Mouse (Mus musculus): Measurements from ENCODE around the gene Gpr119. TPM values are rescaled to one million over a fixed set of nuclear protein-coding genes. Genes with fewer than 3 reads are reported as not detected.
A peak's percentile ranks its signal among the peaks of the same experiment; 100 is the strongest.

Gpr119 gene
- polyA plus RNA-seq (2015; fragmentation: Nextera tagmentation; extraction: Ambion mirVana): not detected in 2 replicates

GRCm38 (mm10) chrX:48674171-48674570, at the start of gene Gpr119:
Gene Gpr119, minus strand, starts transcription at chrX:48674478.
- H3K9ac ChIP-seq: no peak within 1 kb of the TSS
- H3K9me3 ChIP-seq: no peaks in the 10 kb centered on the region
- H3K4me3 ChIP-seq: no peak within 1 kb of the TSS
- H3K4me2 ChIP-seq: no peak within 1 kb of the TSS
- 44% methylated on average over 4 of the region's 4 CpGs for WGBS
- H3K27me3 ChIP-seq: no peaks in the 10 kb centered on the region
- no peaks in the 10 kb centered on the region for H3K36me3 ChIP-seq
- no peaks in the 10 kb centered on the region for H3K4me1 ChIP-seq
- no peak within 1 kb of the TSS for H3K27ac ChIP-seq
- ATAC-seq (ENCODE audit: borderline replicate concordance, extremely low read depth, low FRiP score, low TSS enrichment): no peak

DNA sequence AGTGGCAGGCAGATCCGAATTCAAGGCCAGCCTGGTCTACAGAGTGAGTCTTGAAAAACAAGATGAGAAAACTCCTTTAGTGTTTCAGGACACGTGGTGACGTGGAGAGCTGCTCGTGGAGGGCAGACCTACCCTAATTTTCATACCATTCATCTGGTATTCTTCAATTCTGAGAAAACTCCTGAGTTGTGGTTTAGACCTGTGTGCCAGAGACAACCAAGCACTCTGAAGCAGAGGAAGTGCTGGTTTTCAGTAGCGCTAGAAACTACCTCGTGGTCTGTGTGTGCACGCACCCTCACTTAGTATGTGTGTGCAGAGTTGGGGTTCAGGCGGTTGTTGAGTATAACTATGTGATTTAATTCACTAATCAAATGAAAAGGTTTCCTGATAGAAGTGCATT, 38.6 kb upstream of the Gpr119 start:
- Histone ChIP-seq H3K4me2 (no peak overlapping the region), H3K4me3 (no peak overlapping the region), H3K9me3 (no peaks in the 10 kb centered on the region), H3K27me3 (no peaks in the 10 kb centered on the region), H3K36me3 (no peaks in the 10 kb centered on the region), H3K27ac (no peak overlapping the region), H3K9ac (no peak overlapping the region), H3K4me1 (no peaks in the 10 kb centered on the region)
- no peak for ATAC-seq (ENCODE audit: borderline replicate concordance, extremely low read depth, low FRiP score, low TSS enrichment)
- 90% methylated on average over 8 of the region's 8 CpGs for WGBS

DNA sequence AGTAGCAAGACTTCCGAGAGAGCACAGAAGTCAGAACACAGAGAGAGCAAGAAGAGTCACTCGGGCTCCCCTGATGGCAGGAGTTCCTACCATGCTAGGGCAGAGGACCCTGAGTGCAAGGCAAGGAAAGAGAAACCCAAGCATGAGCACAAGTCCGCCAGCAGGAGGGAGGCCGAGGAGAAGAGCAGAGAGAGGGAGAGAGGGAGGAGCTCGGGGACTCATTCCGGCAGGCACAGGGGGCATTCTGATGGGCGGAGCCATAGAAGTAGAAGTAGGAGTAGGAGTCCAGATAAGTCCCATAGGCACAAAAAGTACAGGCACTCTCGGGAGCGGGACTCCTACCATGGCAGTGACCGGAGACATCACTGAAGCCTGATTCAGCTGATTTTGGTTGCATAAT, 35.4 kb upstream of the Gpr119 start:
- Histone ChIP-seq H3K4me2 (no peak overlapping the region), H3K27me3 (no peaks in the 10 kb centered on the region), H3K4me3 (no peak overlapping the region), H3K9me3 (no peaks in the 10 kb centered on the region), H3K36me3 (no peaks in the 10 kb centered on the region), H3K27ac (no peak overlapping the region), H3K9ac (no peak overlapping the region), H3K4me1 (no peaks in the 10 kb centered on the region)
- 89% methylated on average over 10 of the region's 10 CpGs for WGBS
- no peak for ATAC-seq (ENCODE audit: borderline replicate concordance, extremely low read depth, low FRiP score, low TSS enrichment)

DNA sequence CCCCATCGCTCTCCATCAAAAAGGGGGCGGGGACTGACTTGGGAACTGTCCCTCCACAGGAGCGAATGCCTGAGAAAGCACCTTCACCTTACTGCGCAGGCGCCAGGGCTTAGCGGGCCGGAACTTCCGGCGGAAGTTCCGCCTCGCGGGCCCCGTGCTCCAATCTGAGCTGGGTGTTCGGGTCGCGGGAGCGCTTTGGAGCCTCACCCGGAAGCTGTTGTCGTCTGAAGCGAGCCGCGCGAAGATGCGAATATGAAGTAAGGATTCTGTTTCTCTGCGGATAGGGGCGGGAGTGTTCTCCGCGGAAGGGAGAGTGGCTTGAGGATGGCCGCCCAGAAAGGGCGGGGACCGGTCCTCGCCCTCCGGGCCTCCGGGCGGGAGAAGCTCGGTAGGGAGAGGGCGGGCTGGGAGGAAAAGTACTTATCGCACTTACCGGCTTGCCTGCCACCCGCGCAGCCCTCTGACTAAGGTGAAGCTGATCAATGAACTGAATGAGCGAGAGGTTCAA, 20.6 kb upstream of the Gpr119 start, which contains the start of gene Rbmx2:
Gene Rbmx2 (plus strand): TSS at position 141 of the 508 bp plus-strand sequence.
- H3K9me3 ChIP-seq: no peaks in the 10 kb centered on the region
- no peaks in the 10 kb centered on the region for H3K36me3 ChIP-seq
- peak within 1 kb of the TSS; percentile 53 for H3K9ac ChIP-seq
- peak within 1 kb of the TSS; percentile 56 for H3K4me2 ChIP-seq
- H3K4me1 ChIP-seq: no peaks in the 10 kb centered on the region
- peak; percentile 96 for ATAC-seq (ENCODE audit: borderline replicate concordance, extremely low read depth, low FRiP score, low TSS enrichment)
- H3K27ac ChIP-seq: no peak within 1 kb of the TSS
- WGBS: 10% methylated on average over 41 of the region's 42 CpGs
- no peaks in the 10 kb centered on the region for H3K27me3 ChIP-seq
- peak within 1 kb of the TSS; percentile 61 for H3K4me3 ChIP-seq

DNA sequence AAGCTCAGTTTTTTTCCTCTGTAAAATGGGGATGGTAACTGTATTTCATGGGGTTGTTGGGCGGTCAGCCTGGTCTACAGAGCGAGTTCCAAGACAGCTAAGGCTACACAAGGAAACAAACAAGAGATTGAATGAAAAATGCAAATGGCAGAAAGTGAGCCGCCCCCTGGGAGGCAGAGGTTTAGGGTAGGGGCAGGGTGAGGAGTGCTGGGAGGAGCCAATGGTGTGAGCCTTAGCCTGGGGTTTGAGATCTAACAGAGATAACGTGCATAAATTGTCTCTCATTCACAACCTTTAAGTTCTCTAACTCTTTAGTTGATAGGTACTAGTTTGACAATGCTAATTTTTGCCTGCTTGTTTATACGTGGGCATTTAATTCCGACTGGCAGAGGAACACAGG, 20.2 kb upstream of the Gpr119 start:
- Histone ChIP-seq H3K36me3 (no peaks in the 10 kb centered on the region), H3K9ac (no peak overlapping the region), H3K27ac (no peak overlapping the region), H3K4me3 (peak overlapping the region; percentile 61), H3K4me1 (no peaks in the 10 kb centered on the region), H3K4me2 (peak overlapping the region; percentile 56), H3K9me3 (no peaks in the 10 kb centered on the region), H3K27me3 (no peaks in the 10 kb centered on the region)
- WGBS: 19% methylated on average over 6 of the region's 6 CpGs
- ATAC-seq (ENCODE audit: borderline replicate concordance, extremely low read depth, low FRiP score, low TSS enrichment): peak; percentile 68; the same call in 1 of the 2 replicates

DNA sequence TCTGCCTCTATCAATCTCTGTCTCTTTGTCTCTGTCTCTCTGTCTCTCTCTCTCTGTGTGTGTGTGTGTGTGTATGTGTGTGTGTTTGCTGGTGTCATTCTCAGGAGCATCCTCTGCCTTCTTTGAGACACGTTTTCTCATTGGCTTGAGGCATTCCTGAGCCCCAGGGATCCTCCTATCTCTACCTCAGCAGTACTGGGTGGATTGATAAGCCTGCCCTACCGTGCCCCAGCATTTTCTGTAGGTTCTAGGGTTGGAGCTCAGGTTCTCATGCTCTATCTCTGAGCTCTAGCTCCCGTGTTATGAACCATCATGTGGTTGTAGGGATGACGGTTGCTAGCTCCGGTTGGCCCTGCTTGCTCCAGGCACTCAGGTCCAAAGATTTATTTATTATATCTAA, 9.6 kb upstream of the Gpr119 start:
- Histone ChIP-seq H3K4me1 (no peaks in the 10 kb centered on the region), H3K27me3 (no peaks in the 10 kb centered on the region), H3K4me3 (no peak overlapping the region), H3K4me2 (no peak overlapping the region), H3K36me3 (no peaks in the 10 kb centered on the region), H3K9me3 (no peaks in the 10 kb centered on the region), H3K27ac (no peak overlapping the region), H3K9ac (no peak overlapping the region)
- ATAC-seq (ENCODE audit: borderline replicate concordance, extremely low read depth, low FRiP score, low TSS enrichment): no peak
- 55% methylated on average over 5 of the region's 5 CpGs for WGBS

GRCm38 (mm10) chrX:48683451-48683850, 9.2 kb upstream of the Gpr119 start:
- Histone ChIP-seq H3K27me3 (no peaks in the 10 kb centered on the region), H3K4me1 (no peaks in the 10 kb centered on the region), H3K9ac (no peak overlapping the region), H3K4me3 (no peak overlapping the region), H3K27ac (no peak overlapping the region), H3K9me3 (no peaks in the 10 kb centered on the region), H3K36me3 (no peaks in the 10 kb centered on the region), H3K4me2 (no peak overlapping the region)
- whole genome bisulfite sequencing: 20% methylated on average over 3 of the region's 3 CpGs
- ATAC-seq (ENCODE audit: borderline replicate concordance, extremely low read depth, low FRiP score, low TSS enrichment): no peak

GRCm38 (mm10) chrX:48671714-48672113, 2.6 kb downstream of the Gpr119 start:
- Histone ChIP-seq H3K4me1 (no peaks in the 10 kb centered on the region), H3K27ac (no peak overlapping the region), H3K9me3 (no peaks in the 10 kb centered on the region), H3K4me3 (no peak overlapping the region), H3K4me2 (no peak overlapping the region), H3K9ac (no peak overlapping the region), H3K36me3 (no peaks in the 10 kb centered on the region), H3K27me3 (no peaks in the 10 kb centered on the region)
- 45% methylated on average over 3 of the region's 3 CpGs for WGBS
- ATAC-seq (ENCODE audit: borderline replicate concordance, extremely low read depth, low FRiP score, low TSS enrichment): no peak

- 58% methylated on average over 3 of the region's 3 CpGs for WGBS
- no peak for ATAC-seq (ENCODE audit: borderline replicate concordance, extremely low read depth, low FRiP score, low TSS enrichment)
- Histone ChIP-seq H3K9me3 (no peaks in the 10 kb centered on the region), H3K4me2 (no peak overlapping the region), H3K36me3 (no peaks in the 10 kb centered on the region), H3K4me1 (no peaks in the 10 kb centered on the region), H3K27me3 (no peaks in the 10 kb centered on the region), H3K27ac (no peak overlapping the region), H3K9ac (no peak overlapping the region), H3K4me3 (no peak overlapping the region)
Observed at GRCm38 (mm10) chrX:48669588-48669987, 4.7 kb downstream of the Gpr119 start.

- Histone ChIP-seq H3K27me3 (no peaks in the 10 kb centered on the region), H3K4me1 (no peaks in the 10 kb centered on the region), H3K4me3 (no peak overlapping the region), H3K9me3 (no peaks in the 10 kb centered on the region), H3K36me3 (no peaks in the 10 kb centered on the region), H3K27ac (no peak overlapping the region), H3K9ac (no peak overlapping the region), H3K4me2 (no peak overlapping the region)
- ATAC-seq (ENCODE audit: borderline replicate concordance, extremely low read depth, low FRiP score, low TSS enrichment): no peak
- 43% methylated on average over 6 of the region's 6 CpGs for WGBS
Observed at GRCm38 (mm10) chrX:48666807-48667206, 7.5 kb downstream of the Gpr119 start.

DNA sequence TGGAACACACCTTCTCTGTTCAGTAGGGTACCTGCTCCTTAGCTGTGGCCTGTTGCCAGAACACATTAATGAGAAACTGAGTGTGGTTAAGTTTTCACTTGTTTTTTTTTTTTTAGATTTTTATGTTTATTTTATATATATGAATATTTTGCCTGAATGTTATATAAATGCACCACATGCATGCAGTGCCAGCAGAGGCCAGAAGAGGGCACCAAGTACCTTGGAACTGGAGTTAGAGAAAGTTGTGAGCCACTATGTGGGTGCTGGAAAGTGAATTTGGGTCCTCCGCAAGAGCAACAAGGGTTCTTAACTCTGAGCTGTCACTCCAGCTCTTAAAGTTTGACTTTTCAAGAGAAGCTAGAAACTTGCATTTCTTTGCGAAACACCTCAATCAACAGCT, 30.2 kb downstream of the Gpr119 start:
- H3K27me3 ChIP-seq: no peaks in the 10 kb centered on the region
- no peak overlapping the region for H3K4me2 ChIP-seq
- no peak for ATAC-seq (ENCODE audit: borderline replicate concordance, extremely low read depth, low FRiP score, low TSS enrichment)
- WGBS: 93% methylated on average over 2 of the region's 2 CpGs
- H3K9ac ChIP-seq: no peak overlapping the region
- H3K27ac ChIP-seq: no peak overlapping the region
- no peaks in the 10 kb centered on the region for H3K9me3 ChIP-seq
- H3K4me3 ChIP-seq: no peak overlapping the region
- H3K36me3 ChIP-seq: no peaks in the 10 kb centered on the region
- no peaks in the 10 kb centered on the region for H3K4me1 ChIP-seq

DNA sequence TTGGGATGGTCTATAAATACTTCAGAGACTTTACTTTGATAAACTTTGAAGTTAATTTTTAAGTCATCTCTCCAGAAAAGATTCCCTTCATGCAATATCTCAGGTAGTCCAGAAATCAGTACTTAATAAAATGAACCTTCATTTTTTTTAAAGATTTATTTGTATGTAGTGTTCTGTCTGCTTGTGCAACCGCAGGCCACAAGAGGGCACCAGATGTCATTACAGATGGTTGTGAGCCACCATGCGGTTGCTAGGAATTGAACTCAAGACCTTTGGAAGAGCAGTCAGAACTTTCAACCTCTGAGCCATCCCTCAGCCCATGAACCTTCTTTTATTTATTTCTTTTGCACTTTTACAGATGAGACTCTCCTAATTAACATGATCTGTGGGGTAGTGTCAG, 37.2 kb downstream of the Gpr119 start:
- Histone ChIP-seq H3K4me1 (no peaks in the 10 kb centered on the region), H3K4me2 (no peak overlapping the region), H3K36me3 (no peaks in the 10 kb centered on the region), H3K9me3 (no peaks in the 10 kb centered on the region), H3K4me3 (no peak overlapping the region), H3K27me3 (no peaks in the 10 kb centered on the region), H3K9ac (no peak overlapping the region), H3K27ac (no peak overlapping the region)
- no peak for ATAC-seq (ENCODE audit: borderline replicate concordance, extremely low read depth, low FRiP score, low TSS enrichment)
- WGBS: 58% methylated on average over 2 of the region's 2 CpGs

GRCm38 (mm10) chrX:48624054-48624420, 50.2 kb downstream of the Gpr119 start:
- no peaks in the 10 kb centered on the region for H3K4me1 ChIP-seq
- no peaks in the 10 kb centered on the region for H3K36me3 ChIP-seq
- H3K27me3 ChIP-seq: no peaks in the 10 kb centered on the region
- no peaks in the 10 kb centered on the region for H3K9me3 ChIP-seq
- WGBS: 13% methylated on average over 9 of the region's 9 CpGs
- peak overlapping the region; percentile 52 for H3K4me2 ChIP-seq
- peak overlapping the region; percentile 70 for H3K4me3 ChIP-seq
- no peak; the same call in 1 of the 2 replicates for ATAC-seq (ENCODE audit: borderline replicate concordance, extremely low read depth, low FRiP score, low TSS enrichment)
- peak overlapping the region; percentile 40 for H3K9ac ChIP-seq
- H3K27ac ChIP-seq: peak overlapping the region; percentile 90
